Mouse (Mus musculus) embryonic facial prominence, embryonic 11.5 days (tissue): ENCODE data around the gene Pld3. TPM values are rescaled to one million over a fixed set of nuclear protein-coding genes. Genes with fewer than 3 reads are reported as not detected.
A peak's percentile ranks its signal among the peaks of the same experiment; 100 is the strongest.

Experiments
- ATAC-seq: fragments of 200-750 bp; cut with Nextera tagmentation; replicated peaks from 2 replicates; pipeline ENCODE4 v1.8.0; 2017; ENCODE audit warnings: low read depth; ENCODE audit not compliant: insufficient number of reproducible peaks, low FRiP score, low TSS enrichment
- DNase-seq: peaks from one replicate; pipeline ENCODE4 v3.0.0-alpha.2; 2015; ENCODE audit warnings: low spot score
- H3K27ac ChIP-seq: fragments of 300-500 bp; sonication (generic); replicated peaks from 2 replicates; pipeline ENCODE4 v1.5.1; 2014; ENCODE audit warnings: mild to moderate bottlenecking, low read depth, low read length, control low read depth
- H3K27me3 ChIP-seq: fragments of 300-500 bp; sonication (generic); 2 replicates; pipeline ENCODE4 v1.6.1; 2014; ENCODE audit warnings: mild to moderate bottlenecking, low read length, moderate library complexity, mixed read lengths; ENCODE audit not compliant: control insufficient read depth, insufficient read depth
- H3K36me3 ChIP-seq: fragments of 300-500 bp; sonication (generic); replicated peaks from 2 replicates; pipeline ENCODE4 v1.6.1; 2014; ENCODE audit warnings: low read depth, mild to moderate bottlenecking, low read length, moderate library complexity, mixed read lengths; ENCODE audit not compliant: control insufficient read depth, insufficient read depth
- H3K4me1 ChIP-seq: fragments of 300-500 bp; sonication (generic); 2 replicates; pipeline ENCODE4 v1.6.1; 2014; ENCODE audit warnings: low read length, mixed read lengths; ENCODE audit not compliant: control insufficient read depth, insufficient read depth
- H3K4me2 ChIP-seq: fragments of 300-500 bp; sonication (generic); 2 replicates; pipeline ENCODE4 v1.6.1; 2014; ENCODE audit warnings: low read depth, mild to moderate bottlenecking, control low read depth, low read length, moderate library complexity
- H3K4me3 ChIP-seq: fragments of 300-500 bp; sonication (generic); 2 replicates; pipeline ENCODE4 v1.5.1; 2014; ENCODE audit warnings: low read depth, low read length, control low read depth
- H3K9ac ChIP-seq: fragments of 300-500 bp; sonication (generic); replicated peaks from 2 replicates; pipeline ENCODE4 v1.6.1; 2014; ENCODE audit warnings: mild to moderate bottlenecking, control low read depth, low read length
- H3K9me3 ChIP-seq: fragments of 300-500 bp; sonication (generic); replicated peaks from 2 replicates; pipeline ENCODE4 v1.6.1; 2016; ENCODE audit warnings: mild to moderate bottlenecking, low read length, inconsistent platforms, mixed read lengths; ENCODE audit not compliant: control insufficient read depth
- WGBS: fragments of 180-500 bp; shearing (Covaris S2); extraction: QIAGEN DNeasy Blood & Tissue Kit; methylation state at CpG from one replicate; pipeline ENCODE4 v1.1.7; 2014; 5-methylcytosine and 5-hydroxymethylcytosine counted together
- polyA plus RNA-seq: library from polyadenylated mRNA; unstranded; fragments of >200 nt; fragmentation: Nextera tagmentation; extraction: Ambion mirVana; gene quantifications from 2 replicates; pipeline ENCODE4 v1.2.1, GENCODE M21; 2014

The Pld3 gene
- polyA plus RNA-seq, 1 experiment from 2014 or later: 57.1 TPM

DNA sequence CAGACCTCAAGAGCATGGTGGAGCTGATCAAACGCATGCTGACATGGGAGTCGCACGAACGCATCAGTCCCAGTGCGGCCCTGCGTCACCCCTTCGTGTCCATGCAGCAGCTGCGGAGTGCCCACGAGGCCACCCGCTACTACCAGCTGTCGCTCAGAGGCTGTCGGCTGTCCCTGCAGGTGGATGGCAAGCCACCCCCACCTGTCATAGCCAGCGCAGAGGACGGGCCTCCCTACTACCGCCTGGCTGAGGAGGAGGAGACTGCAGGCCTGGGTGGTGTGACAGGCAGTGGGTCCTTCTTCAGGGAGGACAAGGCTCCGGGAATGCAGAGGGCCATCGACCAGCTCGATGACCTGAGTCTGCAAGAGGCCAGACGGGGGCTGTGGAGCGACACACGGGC, 23.9 kb downstream of the Pld3 start:
- ATAC-seq (no peak), DNase-seq (no peak)
- H3K27ac ChIP-seq: no peak overlapping the region
- no peak overlapping the region for H3K9ac ChIP-seq
- no peaks in the 10 kb centered on the region for H3K4me1 ChIP-seq
- H3K9me3 ChIP-seq: no peaks in the 10 kb centered on the region
- WGBS: 83% methylated on average over 21 of the region's 21 CpGs
- no peak overlapping the region for H3K4me2 ChIP-seq
- H3K4me3 ChIP-seq: no peak overlapping the region
- no peaks in the 10 kb centered on the region for H3K36me3 ChIP-seq
- no peaks in the 10 kb centered on the region for H3K27me3 ChIP-seq

DNA sequence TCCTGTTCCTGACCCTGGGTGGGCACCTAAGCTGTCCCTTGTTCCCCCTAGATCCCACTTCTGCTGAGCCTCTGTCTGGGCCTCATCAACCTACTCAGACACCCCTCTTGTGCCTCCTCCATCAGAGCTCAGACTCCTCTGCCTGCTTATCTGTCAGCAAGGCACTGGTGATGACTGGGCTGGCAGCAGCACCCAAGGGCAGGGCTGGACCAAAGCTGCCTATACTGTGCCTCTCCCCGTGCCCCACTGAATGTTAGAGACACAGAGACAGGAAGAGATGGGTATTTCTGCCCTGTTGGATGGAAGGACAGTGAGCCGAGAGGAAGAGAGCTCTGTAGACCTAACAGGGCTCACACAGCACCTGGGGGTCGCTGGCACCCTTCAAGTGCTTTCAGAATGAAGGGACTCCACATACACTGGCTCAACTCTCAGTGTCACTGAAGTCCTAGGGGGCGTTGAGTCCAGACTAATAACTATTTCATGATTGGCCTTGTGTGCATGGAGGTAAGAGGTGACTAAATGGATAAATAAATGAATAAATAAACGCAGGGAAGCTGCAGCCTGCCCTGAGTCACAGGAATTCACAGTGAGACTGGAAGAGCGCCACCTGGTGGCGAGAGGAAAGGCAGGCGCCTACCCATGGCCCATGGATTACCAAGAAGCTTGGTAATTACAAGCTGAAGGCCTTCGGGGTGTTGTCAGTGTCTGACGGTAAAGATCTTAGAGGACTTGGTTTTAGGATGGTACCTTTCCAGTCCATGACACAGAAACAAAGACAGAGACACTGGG, 26.8 kb downstream of the Pld3 start:
- 31% methylated on average over 10 of the region's 10 CpGs for WGBS
- ATAC-seq: peak; percentile 10; the same call in 1 of the 2 replicates
- H3K9ac ChIP-seq: no peak overlapping the region

GRCm38 (mm10) chr7:27523805-27524204, 29.2 kb downstream of the Pld3 start:
- Histone ChIP-seq H3K36me3 (no peaks in the 10 kb centered on the region), H3K9me3 (no peaks in the 10 kb centered on the region), H3K27me3 (no peaks in the 10 kb centered on the region), H3K4me2 (no peak overlapping the region), H3K4me1 (no peaks in the 10 kb centered on the region), H3K9ac (no peak overlapping the region), H3K4me3 (no peak overlapping the region), H3K27ac (no peak overlapping the region)
- no peak for ATAC-seq
- DNase-seq: no peak
- 93% methylated on average over 13 of the region's 13 CpGs for WGBS

More for the DNA sequence above, 26.8 kb downstream of the Pld3 start:
- Histone ChIP-seq H3K27ac (no peak overlapping the region), H3K4me2 (no peak overlapping the region), H3K36me3 (no peaks in the 10 kb centered on the region), H3K4me1 (no peaks in the 10 kb centered on the region), H3K4me3 (no peak overlapping the region), H3K27me3 (no peaks in the 10 kb centered on the region), H3K9me3 (no peaks in the 10 kb centered on the region)
- peak; percentile 90 for DNase-seq

DNA sequence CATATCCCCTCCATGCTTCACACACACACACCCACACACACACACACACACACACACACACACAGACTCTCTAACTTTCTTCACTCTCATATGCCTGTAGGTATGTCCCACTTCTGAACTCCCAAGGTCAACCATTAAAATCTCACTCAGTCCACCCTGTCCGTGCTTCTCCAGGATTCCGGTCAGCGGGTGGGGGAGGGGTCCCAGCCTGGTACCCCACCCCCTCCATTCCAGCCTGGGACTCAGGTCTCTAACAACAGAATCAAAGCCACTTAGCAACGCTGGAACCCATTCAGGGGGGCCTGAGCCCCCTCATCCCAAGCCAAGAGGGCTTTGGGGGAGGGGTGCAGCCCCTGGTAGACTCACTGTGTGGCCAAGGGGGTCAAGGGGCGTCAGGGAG, 30.1 kb downstream of the Pld3 start, which contains the start of gene Hipk4:
Gene Hipk4, plus strand, starts transcription at position 301 of the 400 bp plus-strand sequence.
- ATAC-seq (no peak), DNase-seq (no peak)
- Histone ChIP-seq H3K4me3 (no peak within 1 kb of the TSS), H3K4me1 (no peaks in the 10 kb centered on the region), H3K36me3 (no peaks in the 10 kb centered on the region), H3K9ac (no peak within 1 kb of the TSS), H3K9me3 (no peaks in the 10 kb centered on the region), H3K27ac (no peak within 1 kb of the TSS), H3K27me3 (no peaks in the 10 kb centered on the region), H3K4me2 (no peak within 1 kb of the TSS)
- WGBS: 71% methylated on average over 5 of the region's 5 CpGs

- no peak overlapping the region for H3K4me2 ChIP-seq
- 69% methylated on average over 1 of the region's 1 CpGs for WGBS
These were observed 32.4 kb downstream of the Pld3 start for GRCm38 (mm10) chr7:27520599-27520998.

DNA sequence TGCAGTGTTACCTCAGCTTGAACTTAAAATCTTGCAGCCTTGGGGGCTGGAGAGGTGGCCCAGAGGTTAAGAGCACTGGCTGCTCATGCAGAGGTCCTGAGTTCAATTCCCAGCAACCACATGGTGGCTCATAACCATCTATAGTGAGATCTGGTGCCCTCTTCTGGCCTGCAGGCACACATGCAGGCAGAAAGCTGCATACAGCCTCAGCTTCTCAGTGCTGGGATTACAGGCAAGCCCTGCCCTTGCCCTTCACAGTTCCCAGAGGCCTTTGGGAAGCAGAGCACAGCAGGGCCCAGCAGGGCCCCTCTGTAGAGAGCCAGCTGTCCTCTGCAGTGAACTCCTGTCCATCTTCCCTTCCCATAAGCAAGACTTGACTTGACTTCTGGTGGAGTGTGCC, 32.9 kb downstream of the Pld3 start:
- Histone ChIP-seq H3K4me2 (no peak overlapping the region), H3K9ac (no peak overlapping the region), H3K4me3 (no peak overlapping the region), H3K36me3 (no peaks in the 10 kb centered on the region), H3K27ac (no peak overlapping the region), H3K4me1 (no peaks in the 10 kb centered on the region), H3K9me3 (no peaks in the 10 kb centered on the region), H3K27me3 (no peaks in the 10 kb centered on the region)
- DNase-seq (no peak), ATAC-seq (no peak)

More at GRCm38 (mm10) chr7:27520599-27520998, 32.4 kb downstream of the Pld3 start:
- H3K27ac ChIP-seq: no peak overlapping the region
- DNase-seq (no peak), ATAC-seq (no peak)
- no peaks in the 10 kb centered on the region for H3K27me3 ChIP-seq
- H3K36me3 ChIP-seq: no peaks in the 10 kb centered on the region
- no peak overlapping the region for H3K9ac ChIP-seq
- no peaks in the 10 kb centered on the region for H3K9me3 ChIP-seq
- H3K4me1 ChIP-seq: no peaks in the 10 kb centered on the region
- no peak overlapping the region for H3K4me3 ChIP-seq

GRCm38 (mm10) chr7:27518314-27518713, 34.7 kb downstream of the Pld3 start:
- Histone ChIP-seq H3K27ac (no peak overlapping the region), H3K4me2 (no peak overlapping the region), H3K27me3 (no peaks in the 10 kb centered on the region), H3K9me3 (no peaks in the 10 kb centered on the region), H3K4me3 (no peak overlapping the region), H3K36me3 (no peaks in the 10 kb centered on the region), H3K4me1 (no peaks in the 10 kb centered on the region), H3K9ac (no peak overlapping the region)
- ATAC-seq: no peak
- no peak for DNase-seq
- WGBS: 86% methylated on average over 9 of the region's 9 CpGs

DNA sequence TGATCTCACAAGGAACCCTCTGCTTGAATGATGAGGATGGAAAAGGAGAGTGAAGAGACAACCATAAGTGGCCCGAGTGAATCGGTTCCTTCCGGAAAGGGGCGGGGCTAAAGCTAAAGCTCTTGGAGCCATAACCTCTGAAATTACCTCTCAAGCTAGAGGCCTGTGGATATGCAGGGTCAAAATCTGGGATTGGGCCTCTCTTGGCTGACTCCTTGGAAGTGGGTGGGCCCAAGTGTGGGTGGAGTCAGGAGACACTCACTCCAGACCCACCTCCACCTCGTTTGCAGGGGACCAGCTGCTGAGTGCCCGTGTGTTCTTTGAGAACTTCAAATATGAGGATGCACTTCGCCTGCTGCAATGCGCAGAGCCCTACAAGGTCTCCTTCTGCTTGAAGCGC, 38.1 kb downstream of the Pld3 start:
- no peak overlapping the region for H3K4me2 ChIP-seq
- DNase-seq: no peak
- no peaks in the 10 kb centered on the region for H3K27me3 ChIP-seq
- no peak overlapping the region for H3K4me3 ChIP-seq
- H3K9me3 ChIP-seq: no peaks in the 10 kb centered on the region
- H3K4me1 ChIP-seq: no peaks in the 10 kb centered on the region
- no peak overlapping the region for H3K9ac ChIP-seq
- 0 out of 2 replicates have a peak, but pooled peaks have one; percentile 24 for ATAC-seq
- WGBS: 78% methylated on average over 9 of the region's 9 CpGs
- no peaks in the 10 kb centered on the region for H3K36me3 ChIP-seq
- H3K27ac ChIP-seq: no peak overlapping the region
